Mouse (Mus musculus) lung, postnatal 4 days (tissue): ENCODE measurements at regions not wholly inside any gene's neighbourhood (a gene's known extent, or its start where the extent isn't known, plus 50 kb on each side); places are given as distances from the start of the nearest gene placed in this dataset.

Experiments
- DNase-seq, 2 experiments: peaks; one replicate each; pipeline ENCODE4 v3.0.0; 2021

- no peak for DNase-seq
Observed at GRCm38 (mm10) chr2:137814945-137815344, 441.4 kb upstream of the Btbd3 start.

DNA sequence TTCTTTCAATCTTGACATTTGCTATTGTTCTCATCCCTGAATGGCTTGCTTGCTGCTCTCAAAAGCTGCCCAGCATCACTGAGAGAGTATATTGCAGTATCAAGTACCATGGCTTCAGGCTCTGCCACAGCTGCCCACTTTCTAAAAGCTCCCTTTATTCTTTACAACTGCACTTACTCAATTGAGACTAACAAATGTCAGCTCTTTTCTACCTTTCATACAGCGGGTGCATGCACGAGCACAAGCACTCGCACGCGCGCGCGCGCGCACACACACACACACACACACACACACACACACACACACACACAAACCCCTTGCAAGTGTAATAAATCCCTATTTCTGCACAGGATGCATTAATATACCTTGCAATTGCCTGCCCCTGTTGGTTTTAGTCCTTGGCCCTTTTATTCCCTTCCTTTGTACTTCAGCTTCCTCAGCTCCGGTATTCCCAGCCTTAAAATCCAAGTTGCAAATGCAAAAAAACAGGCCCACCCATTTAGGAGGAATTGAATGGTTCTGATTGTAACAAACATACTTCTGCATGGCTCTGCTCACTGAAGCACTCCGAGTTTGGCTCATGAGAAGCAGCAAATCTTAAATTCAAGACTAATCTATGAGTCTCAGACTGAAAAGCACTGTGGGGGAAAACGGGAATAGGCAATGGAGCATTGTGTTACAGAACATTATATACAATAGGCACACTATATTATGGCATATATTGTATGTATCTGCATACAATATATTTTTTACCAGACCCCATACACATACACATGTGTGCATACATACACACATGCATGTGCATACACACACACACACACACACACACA lies 447.7 kb upstream of the Btbd3 start:
- DNase-seq, result no peak

GRCm38 (mm10) chr2:137807594-137808295 lies 448.6 kb upstream of the Btbd3 start:
- DNase-seq, result no peak

DNA sequence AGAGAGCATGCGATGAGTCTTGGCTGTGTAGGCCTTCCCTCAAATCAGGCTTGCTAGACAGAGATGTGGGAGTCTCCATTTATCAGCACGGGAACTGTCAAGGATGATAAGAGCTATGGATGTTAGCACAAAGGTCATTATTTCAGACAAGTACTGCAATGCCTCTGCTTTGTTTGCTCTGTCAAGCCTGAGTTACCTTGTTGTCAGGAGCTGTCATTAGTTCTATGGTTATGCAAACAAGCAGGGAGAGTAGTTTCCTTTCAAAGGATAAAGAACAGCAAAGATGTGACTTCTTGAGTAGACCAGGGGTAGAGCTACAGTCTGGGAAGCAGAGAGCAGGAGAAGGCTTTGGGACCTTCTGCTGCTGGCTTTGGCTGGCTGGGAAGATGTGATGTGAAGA lies 461.5 kb upstream of the Btbd3 start:
- no peak for DNase-seq

- DNase-seq, result no peak
Observed at GRCm38 (mm10) chr2:137784091-137784490, 472.3 kb upstream of the Btbd3 start.

GRCm38 (mm10) chr2:137777430-137777829 lies 478.9 kb upstream of the Btbd3 start:
- no peak for DNase-seq

DNA sequence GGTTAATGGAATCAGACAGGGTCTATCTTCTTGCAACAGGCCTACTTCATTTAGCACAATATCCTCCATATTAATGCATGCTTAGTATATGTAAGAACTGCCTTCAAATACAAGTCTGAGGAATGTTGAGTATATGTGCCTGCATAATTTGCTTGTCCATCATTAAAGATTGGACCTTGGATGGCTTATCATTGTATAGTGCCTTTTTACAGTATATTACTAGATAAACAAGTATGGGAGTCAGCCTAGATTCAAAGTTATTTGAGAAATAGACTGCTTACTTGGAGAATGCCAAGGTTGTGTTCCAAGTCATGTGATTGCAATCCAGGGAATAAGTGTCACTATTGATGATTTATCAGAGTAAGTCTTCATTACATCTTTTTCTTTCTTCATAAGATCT lies 491.6 kb upstream of the Btbd3 start:
- DNase-seq, result no peak

GRCm38 (mm10) chr2:137759455-137759854 lies 496.9 kb upstream of the Btbd3 start:
- no peak for DNase-seq

DNA sequence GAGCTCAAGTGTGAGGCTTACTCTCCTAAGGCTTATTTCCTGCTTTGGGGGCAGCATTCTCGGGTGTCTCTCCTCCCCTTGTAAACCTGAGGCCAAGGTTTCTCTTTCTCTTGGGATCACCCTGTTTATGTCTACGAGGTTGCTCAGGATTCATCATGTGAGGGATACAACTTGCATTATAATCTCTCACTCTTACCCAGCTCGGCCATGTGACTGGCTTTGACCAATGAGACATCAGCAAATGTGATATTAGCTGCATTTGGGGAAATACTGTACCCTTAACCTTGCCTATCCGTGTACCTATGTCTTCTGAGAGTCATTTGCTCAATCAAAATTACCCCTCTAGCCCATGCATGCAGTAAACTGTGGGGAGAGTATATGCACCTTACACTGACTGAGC lies 498.0 kb upstream of the Btbd3 start:
- DNase-seq, result no peak

GRCm38 (mm10) chr2:137757231-137758212 lies 498.8 kb upstream of the Btbd3 start:
- DNase-seq, result peak; percentile 50 to 71

DNA sequence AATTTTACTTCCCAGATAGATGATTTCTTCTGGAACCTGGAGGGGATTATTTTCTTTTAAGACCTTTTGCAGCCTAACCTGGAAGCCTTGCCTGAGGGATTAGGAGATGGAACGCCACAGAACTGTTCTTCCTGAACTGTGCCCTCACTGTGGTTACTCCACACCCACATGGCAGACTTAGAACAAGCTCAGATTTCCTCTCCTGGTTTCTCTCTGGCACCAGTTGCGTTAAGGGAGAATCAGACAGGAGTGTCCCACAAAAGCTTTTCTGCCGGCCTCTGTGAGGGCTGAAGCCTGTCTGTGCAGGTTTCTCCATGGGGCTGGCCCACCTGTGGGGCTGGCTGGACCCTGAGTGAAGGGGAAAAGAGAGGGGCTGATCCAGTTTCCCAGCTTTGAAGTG lies 500.1 kb upstream of the Btbd3 start:
- no peak for DNase-seq

- no peak for DNase-seq
Observed at GRCm38 (mm10) chr2:137754481-137754880, 501.9 kb upstream of the Btbd3 start.

DNA sequence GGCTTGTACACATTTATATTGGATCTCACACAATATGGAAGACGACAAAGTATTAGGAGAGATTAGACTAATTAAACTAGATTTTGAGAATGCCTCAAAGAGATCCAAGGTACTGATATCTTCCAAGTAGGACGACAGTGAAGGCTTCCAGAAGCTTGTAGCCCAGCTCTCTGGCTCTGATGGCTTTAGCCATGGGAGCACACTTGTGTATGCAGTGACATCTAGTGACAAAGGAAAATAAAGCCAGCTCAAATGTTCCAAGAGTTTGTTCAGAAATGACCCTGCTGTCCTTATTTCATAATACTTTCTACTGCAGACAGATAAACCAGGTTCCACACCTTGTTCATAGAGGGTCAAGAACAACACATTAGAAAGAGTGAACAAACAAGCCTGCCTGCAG lies 524.0 kb upstream of the Btbd3 start:
- DNase-seq, result peak in 1 of 2 experiments; percentile 24

DNA sequence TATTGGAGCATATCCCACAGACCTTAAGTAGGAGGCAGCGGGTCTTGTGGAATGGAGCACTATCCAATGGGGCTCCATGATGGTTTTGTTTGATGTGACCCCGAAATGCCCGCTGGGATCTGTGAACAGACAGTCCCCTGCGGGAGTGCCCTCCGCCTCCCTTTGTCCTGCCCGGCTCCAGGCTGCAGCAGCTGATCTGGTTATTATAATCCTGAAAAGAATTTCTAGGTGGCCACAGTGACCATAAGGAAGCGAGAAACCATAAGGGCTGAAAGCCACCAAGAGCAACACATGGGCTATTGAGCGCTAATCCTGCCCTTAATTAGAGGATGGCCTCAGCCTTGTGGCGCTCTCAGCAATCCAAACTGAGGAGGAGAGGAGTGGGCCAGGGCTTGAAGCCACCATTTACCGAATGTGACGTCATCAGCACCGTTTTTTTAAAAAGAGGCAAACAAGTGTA lies 525.9 kb upstream of the Btbd3 start:
- DNase-seq, result no peak

GRCm38 (mm10) chr2:137729871-137730270 lies 526.5 kb upstream of the Btbd3 start:
- DNase-seq, result no peak

- no peak for DNase-seq
Observed at GRCm38 (mm10) chr2:137729207-137729606, 527.2 kb upstream of the Btbd3 start.

GRCm38 (mm10) chr2:137723651-137724050 lies 532.7 kb upstream of the Btbd3 start:
- no peak for DNase-seq

DNA sequence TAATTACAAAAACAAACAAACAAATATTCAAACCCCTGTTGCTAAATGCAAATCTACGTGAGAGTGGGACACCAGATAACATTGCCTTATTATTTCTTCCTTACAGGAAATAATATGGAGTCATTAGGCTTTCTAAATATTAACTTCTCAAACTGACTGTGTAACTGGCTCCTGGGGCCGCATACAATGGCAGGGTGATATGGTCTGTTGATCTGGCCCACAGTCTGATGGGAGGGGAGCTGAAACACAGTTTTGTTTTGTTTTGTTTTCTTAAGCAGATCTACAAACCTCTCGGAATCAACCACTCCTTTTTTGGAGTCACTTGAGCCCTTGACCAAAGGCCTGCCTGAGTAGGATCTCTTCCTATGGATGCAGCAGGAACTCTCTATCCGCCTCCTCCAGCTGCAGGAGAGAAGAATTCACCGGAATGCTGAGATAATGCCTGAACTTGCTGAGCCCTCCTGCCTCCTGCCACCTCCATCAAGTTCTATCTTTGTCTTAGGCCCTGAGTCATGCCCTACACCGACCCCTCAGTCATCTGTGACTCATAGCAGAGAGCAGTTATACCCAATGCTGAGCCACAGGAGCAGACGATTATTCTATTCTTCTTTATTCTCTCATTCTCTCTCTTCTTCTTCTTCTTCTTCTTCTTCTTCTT lies 534.5 kb upstream of the Btbd3 start:
- no peak for DNase-seq

DNA sequence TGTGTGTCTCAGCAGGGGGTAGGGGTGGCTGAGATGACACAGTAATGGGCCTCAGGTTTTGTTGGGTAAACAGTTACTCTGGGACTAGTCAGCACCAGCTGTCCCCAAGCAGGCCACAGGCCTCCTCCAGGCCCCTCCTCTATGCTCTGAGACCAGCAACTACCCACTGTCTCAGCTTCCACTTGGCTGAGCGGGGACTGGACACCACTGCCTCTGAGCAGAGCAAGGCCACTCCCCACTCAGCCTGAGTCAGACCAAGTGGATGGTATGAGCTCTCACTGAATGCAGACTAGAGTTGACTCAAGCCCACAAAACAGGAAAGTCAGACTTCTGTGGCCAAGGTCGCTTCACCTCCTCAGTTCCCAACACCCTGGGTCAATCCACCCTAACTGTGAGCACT lies 540.5 kb upstream of the Btbd3 start:
- DNase-seq, result no peak

DNA sequence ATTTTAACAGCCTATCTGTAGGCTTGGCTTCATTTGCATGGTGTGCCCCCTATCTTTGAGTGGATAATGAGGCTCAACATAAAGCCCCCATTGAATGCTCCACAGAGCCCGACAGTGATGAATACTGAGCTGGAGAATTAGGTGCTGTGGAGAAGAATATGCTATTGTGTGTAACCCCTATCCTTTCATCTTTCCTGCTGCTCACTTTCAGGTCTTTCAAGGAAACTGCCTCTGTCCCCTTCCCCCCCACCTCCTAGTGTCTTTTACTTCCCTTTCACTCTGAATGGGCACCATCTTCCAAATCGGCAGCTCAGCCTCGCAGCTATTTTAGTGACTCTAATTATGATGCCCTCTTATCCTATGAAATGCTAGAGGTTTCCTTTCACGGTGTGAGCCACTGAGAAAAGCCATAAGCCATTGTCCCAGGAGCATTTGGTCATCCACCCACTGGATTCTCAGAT lies 549.8 kb upstream of the Btbd3 start:
- no peak for DNase-seq

DNA sequence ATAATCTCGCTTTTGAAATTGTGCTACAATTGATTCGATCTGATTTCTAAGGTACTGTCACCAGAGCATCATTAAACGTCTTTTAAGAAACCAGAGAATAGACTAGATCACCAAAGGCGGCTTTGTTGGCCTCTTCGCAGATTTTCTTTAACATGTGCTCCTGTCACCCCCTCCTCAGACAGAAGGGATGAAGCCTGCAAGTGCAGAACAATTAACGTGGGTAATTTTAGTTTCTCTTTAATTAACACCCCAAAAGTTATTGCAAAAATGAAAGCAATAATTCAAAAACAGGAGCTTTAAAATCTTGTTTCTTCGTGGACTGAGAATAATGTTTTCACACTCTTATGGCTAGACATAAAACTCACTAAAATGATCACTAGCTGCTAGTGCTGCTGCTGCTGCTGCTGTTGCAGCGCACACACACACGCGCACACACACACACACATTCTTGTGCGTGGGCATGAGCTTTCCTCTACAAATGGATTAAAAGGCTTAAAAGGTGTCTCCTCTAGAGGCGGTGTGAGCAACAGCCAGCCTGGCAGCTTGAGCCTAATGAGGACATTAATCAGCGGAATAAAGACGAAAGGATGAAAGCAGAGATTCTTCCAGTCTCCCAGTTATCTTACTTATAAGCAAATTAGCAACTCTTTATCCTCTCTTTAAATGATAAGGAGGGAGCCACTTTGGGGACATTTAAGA lies 550.5 kb upstream of the Btbd3 start:
- DNase-seq, result no peak
